Mouse (Mus musculus): ENCODE results near the gene Zfp281. TPM values are rescaled to one million over a fixed set of nuclear protein-coding genes. Genes with fewer than 3 reads are reported as not detected.

Zfp281 gene
- polyA plus RNA-seq, 1 experiment from 2014 or later, result 33.5 TPM

- no peak for ATAC-seq (ENCODE audit: low FRiP score)
- WGBS, result 82% methylated on average over 7 of the region's 7 CpGs
- peaks cover 7% of the 10 kb centered on the region; the same call in 1 of the 2 replicates for H3K4me1 ChIP-seq
Observed at GRCm38 (mm10) chr1:136617163-136617788, 7.4 kb upstream of the Zfp281 start.

GRCm38 (mm10) chr1:136618570-136618969 lies 6.1 kb upstream of the Zfp281 start:
- H3K9ac ChIP-seq, result no peak overlapping the region
- H3K27me3 ChIP-seq, result no peaks in the 10 kb centered on the region
- H3K4me1 ChIP-seq, result peaks cover 2% of the 10 kb centered on the region; the same call in 1 of the 2 replicates
- 87% methylated on average over 1 of the region's 1 CpGs for WGBS
- H3K9me3 ChIP-seq, result no peaks in the 10 kb centered on the region
- H3K36me3 ChIP-seq (replicated peaks), result no peaks in the 10 kb centered on the region
- H3K27ac ChIP-seq, result no peak overlapping the region
- ATAC-seq (ENCODE audit: low FRiP score), result no peak
- H3K4me3 ChIP-seq (replicated peaks), result no peak overlapping the region
- H3K4me2 ChIP-seq, result no peak overlapping the region

More at GRCm38 (mm10) chr1:136617163-136617788, 7.4 kb upstream of the Zfp281 start:
- Histone ChIP-seq H3K36me3 (replicated peaks) (no peaks in the 10 kb centered on the region), H3K9me3 (no peaks in the 10 kb centered on the region), H3K9ac (no peak overlapping the region), H3K27me3 (no peaks in the 10 kb centered on the region), H3K4me3 (replicated peaks) (no peak overlapping the region), H3K4me2 (no peak overlapping the region), H3K27ac (no peak overlapping the region)

- H3K9ac ChIP-seq, result peak overlapping the region; percentile 95
- peaks cover 26% of the 10 kb centered on the region for H3K36me3 ChIP-seq (replicated peaks)
- H3K9me3 ChIP-seq, result no peaks in the 10 kb centered on the region
- H3K4me2 ChIP-seq, result peak overlapping the region; percentile 92
- peak overlapping the region; percentile 94 for H3K4me3 ChIP-seq (replicated peaks)
- no peaks in the 10 kb centered on the region for H3K27me3 ChIP-seq
- H3K27ac ChIP-seq, result peak overlapping the region; percentile 88
- peak; percentile 79 for ATAC-seq (ENCODE audit: low FRiP score)
- peaks cover 29% of the 10 kb centered on the region for H3K4me1 ChIP-seq
- WGBS, result under 1% methylated on average over 76 of the region's 92 CpGs
Observed at GRCm38 (mm10) chr1:136625019-136625895, 556 bp downstream of the Zfp281 start.

DNA sequence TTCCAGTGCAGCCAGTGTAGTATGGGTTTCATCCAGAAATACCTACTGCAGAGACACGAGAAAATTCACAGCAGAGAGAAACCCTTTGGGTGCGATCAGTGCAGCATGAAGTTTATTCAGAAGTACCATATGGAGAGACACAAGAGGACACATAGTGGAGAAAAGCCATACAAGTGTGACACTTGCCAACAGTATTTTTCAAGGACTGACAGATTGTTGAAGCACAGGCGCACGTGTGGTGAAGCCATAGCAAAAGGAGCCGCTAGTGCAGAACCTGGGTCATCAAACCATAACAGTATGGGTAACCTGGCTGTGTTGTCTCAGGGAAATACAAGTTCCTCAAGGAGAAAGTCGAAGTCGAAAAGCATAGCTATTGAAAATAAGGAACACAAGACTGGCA lies 1.4 kb downstream of the Zfp281 start:
- Histone ChIP-seq H3K9me3 (no peaks in the 10 kb centered on the region), H3K9ac (peak overlapping the region; percentile 95), H3K4me1 (peaks cover 29% of the 10 kb centered on the region), H3K36me3 (replicated peaks) (peaks cover 26% of the 10 kb centered on the region), H3K27ac (no peak overlapping the region), H3K4me3 (replicated peaks) (peak overlapping the region; percentile 94), H3K27me3 (no peaks in the 10 kb centered on the region), H3K4me2 (peak overlapping the region; percentile 92)
- ATAC-seq (ENCODE audit: low FRiP score), result no peak
- WGBS, result 93% methylated on average over 7 of the region's 7 CpGs

- H3K9me3 ChIP-seq, result no peaks in the 10 kb centered on the region
- no peaks in the 10 kb centered on the region for H3K27me3 ChIP-seq
- WGBS, result 88% methylated on average over 5 of the region's 5 CpGs
- H3K27ac ChIP-seq, result no peak overlapping the region
- peak overlapping the region; percentile 94; the same call in 1 of the 2 replicates for H3K4me3 ChIP-seq (replicated peaks)
- H3K4me1 ChIP-seq, result peaks cover 29% of the 10 kb centered on the region
- peaks cover 26% of the 10 kb centered on the region for H3K36me3 ChIP-seq (replicated peaks)
- ATAC-seq (ENCODE audit: low FRiP score), result no peak
- H3K4me2 ChIP-seq, result 0 out of 2 replicates have a peak overlapping the region, but pooled peaks have one; percentile 92
- H3K9ac ChIP-seq, result no peak overlapping the region
Observed at GRCm38 (mm10) chr1:136626756-136627155, 2.1 kb downstream of the Zfp281 start.

GRCm38 (mm10) chr1:136627591-136627990 lies 2.9 kb downstream of the Zfp281 start:
- no peak overlapping the region for H3K9ac ChIP-seq
- H3K36me3 ChIP-seq (replicated peaks), result peaks cover 30% of the 10 kb centered on the region
- peaks cover 29% of the 10 kb centered on the region for H3K4me1 ChIP-seq
- no peaks in the 10 kb centered on the region for H3K9me3 ChIP-seq
- no peak for ATAC-seq (ENCODE audit: low FRiP score)
- no peaks in the 10 kb centered on the region for H3K27me3 ChIP-seq
- no peak overlapping the region for H3K27ac ChIP-seq
- no peak overlapping the region for H3K4me3 ChIP-seq (replicated peaks)
- H3K4me2 ChIP-seq, result peak overlapping the region; percentile 31
- 88% methylated on average over 5 of the region's 5 CpGs for WGBS

- H3K4me1 ChIP-seq, result peaks cover 5% of the 10 kb centered on the region; the same call in 1 of the 2 replicates
- peaks cover 10% of the 10 kb centered on the region; the same call in 1 of the 2 replicates for H3K36me3 ChIP-seq (replicated peaks)
- 91% methylated on average over 3 of the region's 3 CpGs for WGBS
- no peak overlapping the region for H3K4me2 ChIP-seq
- no peaks in the 10 kb centered on the region for H3K27me3 ChIP-seq
- no peak overlapping the region for H3K4me3 ChIP-seq (replicated peaks)
- no peak overlapping the region for H3K27ac ChIP-seq
- no peak for ATAC-seq (ENCODE audit: low FRiP score)
- no peaks in the 10 kb centered on the region for H3K9me3 ChIP-seq
- H3K9ac ChIP-seq, result no peak overlapping the region
Observed at GRCm38 (mm10) chr1:136632891-136633290, 8.2 kb downstream of the Zfp281 start.

- no peak overlapping the region for H3K4me3 ChIP-seq (replicated peaks)
- H3K27me3 ChIP-seq, result no peaks in the 10 kb centered on the region
- no peak overlapping the region for H3K27ac ChIP-seq
- H3K4me2 ChIP-seq, result no peak overlapping the region
- no peak for ATAC-seq (ENCODE audit: low FRiP score)
- H3K36me3 ChIP-seq (replicated peaks), result peaks cover 4% of the 10 kb centered on the region; the same call in 1 of the 2 replicates
- H3K4me1 ChIP-seq, result no peaks in the 10 kb centered on the region
- H3K9me3 ChIP-seq, result no peaks in the 10 kb centered on the region
- WGBS, result 90% methylated on average over 6 of the region's 6 CpGs
- H3K9ac ChIP-seq, result no peak overlapping the region
Observed at GRCm38 (mm10) chr1:136635644-136636043, 10.9 kb downstream of the Zfp281 start.

- no peaks in the 10 kb centered on the region for H3K27me3 ChIP-seq
- H3K27ac ChIP-seq, result no peak overlapping the region
- ATAC-seq (ENCODE audit: low FRiP score), result no peak
- H3K9me3 ChIP-seq, result no peaks in the 10 kb centered on the region
- H3K4me2 ChIP-seq, result no peak overlapping the region
- no peak overlapping the region for H3K4me3 ChIP-seq (replicated peaks)
- H3K4me1 ChIP-seq, result no peaks in the 10 kb centered on the region
- H3K36me3 ChIP-seq (replicated peaks), result peaks cover 4% of the 10 kb centered on the region; the same call in 1 of the 2 replicates
- no peak overlapping the region for H3K9ac ChIP-seq
- WGBS, result 95% methylated on average over 6 of the region's 6 CpGs
Observed at GRCm38 (mm10) chr1:136636946-136637345, 12.2 kb downstream of the Zfp281 start.

- no peak overlapping the region for H3K27ac ChIP-seq
- H3K27me3 ChIP-seq, result no peaks in the 10 kb centered on the region
- H3K4me2 ChIP-seq, result no peak overlapping the region
- H3K9me3 ChIP-seq, result no peaks in the 10 kb centered on the region
- no peak overlapping the region for H3K9ac ChIP-seq
- no peaks in the 10 kb centered on the region for H3K4me1 ChIP-seq
- ATAC-seq (ENCODE audit: low FRiP score), result no peak
- 96% methylated on average over 4 of the region's 4 CpGs for WGBS
- no peaks in the 10 kb centered on the region for H3K36me3 ChIP-seq (replicated peaks)
- H3K4me3 ChIP-seq (replicated peaks), result no peak overlapping the region
Observed at GRCm38 (mm10) chr1:136637696-136638095, 13.0 kb downstream of the Zfp281 start.

DNA sequence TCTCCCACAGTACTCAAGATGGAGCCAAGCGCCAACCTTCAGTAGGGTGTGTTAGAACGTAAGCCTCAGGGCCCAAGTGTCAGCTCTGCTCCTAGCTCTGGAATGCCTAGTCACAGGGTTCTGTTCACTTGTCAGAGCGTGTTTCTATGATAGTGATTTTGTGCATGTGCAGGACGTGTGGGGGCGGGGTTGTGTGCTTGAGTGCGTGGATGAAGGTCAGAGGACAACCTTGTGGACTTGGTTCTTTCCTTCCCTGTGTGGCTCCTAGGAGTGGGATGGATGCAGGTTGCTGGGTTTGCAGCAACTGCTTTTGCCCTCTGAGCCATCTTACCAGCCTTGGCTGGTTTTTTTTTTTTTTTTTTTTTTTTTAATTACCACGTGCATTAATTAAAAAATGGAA lies 13.5 kb downstream of the Zfp281 start:
- no peaks in the 10 kb centered on the region for H3K36me3 ChIP-seq (replicated peaks)
- no peak for ATAC-seq (ENCODE audit: low FRiP score)
- H3K4me1 ChIP-seq, result no peaks in the 10 kb centered on the region
- no peak overlapping the region for H3K4me3 ChIP-seq (replicated peaks)
- H3K9ac ChIP-seq, result no peak overlapping the region
- WGBS, result 95% methylated on average over 7 of the region's 7 CpGs
- no peaks in the 10 kb centered on the region for H3K27me3 ChIP-seq
- H3K9me3 ChIP-seq, result no peaks in the 10 kb centered on the region
- H3K4me2 ChIP-seq, result no peak overlapping the region
- no peak overlapping the region for H3K27ac ChIP-seq

DNA sequence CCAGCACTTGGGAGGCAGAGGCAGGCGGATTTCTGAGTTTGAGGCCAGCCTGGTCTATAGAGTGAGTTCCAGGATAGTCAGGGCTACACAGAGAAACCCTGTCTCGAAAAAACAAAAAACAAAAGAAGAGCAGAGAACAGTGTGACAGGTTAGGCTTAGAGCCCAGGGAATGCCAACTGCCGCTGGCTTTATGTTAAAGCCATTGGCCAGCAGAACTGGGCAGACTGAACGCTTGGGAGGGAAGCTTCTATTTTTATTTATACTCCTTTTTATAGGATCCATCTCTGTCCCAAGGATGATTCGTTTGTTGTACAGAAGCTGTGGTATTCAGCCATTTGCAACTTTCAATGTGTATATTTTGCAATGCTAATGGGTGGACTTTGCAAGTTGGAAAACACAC lies 14.0 kb downstream of the Zfp281 start:
- H3K4me1 ChIP-seq, result no peaks in the 10 kb centered on the region
- no peak overlapping the region for H3K4me3 ChIP-seq (replicated peaks)
- no peak for ATAC-seq (ENCODE audit: low FRiP score)
- H3K4me2 ChIP-seq, result no peak overlapping the region
- H3K9ac ChIP-seq, result no peak overlapping the region
- H3K9me3 ChIP-seq, result no peaks in the 10 kb centered on the region
- no peaks in the 10 kb centered on the region for H3K27me3 ChIP-seq
- no peaks in the 10 kb centered on the region for H3K36me3 ChIP-seq (replicated peaks)
- H3K27ac ChIP-seq, result no peak overlapping the region
- 87% methylated on average over 5 of the region's 5 CpGs for WGBS
